Mouse (Mus musculus) heart, postnatal 0 days (tissue): Measurements from ENCODE around the gene Tmem174. TPM values are rescaled to one million over a fixed set of nuclear protein-coding genes. Genes with fewer than 3 reads are reported as not detected.

Experiments
- ATAC-seq: fragments of 200-750 bp; cut with Nextera tagmentation; 2 replicates; pipeline ENCODE4 v1.8.0; 2017; ENCODE audit warnings: low read depth, moderate number of reproducible peaks, moderate library complexity; ENCODE audit not compliant: insufficient read depth
- DNase-seq: peaks from one replicate; pipeline ENCODE4 v3.0.0-alpha.2; 2016; ENCODE audit warnings: low spot score
- H3K27ac ChIP-seq: fragments of 300-500 bp; sonication (generic); 2 replicates; pipeline ENCODE4 v1.5.1; 2014; ENCODE audit warnings: low read depth, mild to moderate bottlenecking
- H3K27me3 ChIP-seq: fragments of 300-500 bp; sonication (generic); 2 replicates; pipeline ENCODE4 v1.6.1; 2014; ENCODE audit warnings: low read length, mixed read lengths; ENCODE audit not compliant: control insufficient read depth, insufficient read depth
- H3K36me3 ChIP-seq: fragments of 300-500 bp; sonication (generic); replicated peaks from 2 replicates; pipeline ENCODE4 v1.6.1; 2014; ENCODE audit warnings: low read length, mixed read lengths; ENCODE audit not compliant: control insufficient read depth, insufficient read depth
- H3K4me1 ChIP-seq: fragments of 300-500 bp; sonication (generic); 2 replicates; pipeline ENCODE4 v1.6.1; 2014; ENCODE audit warnings: antibody characterized with exemption; ENCODE audit not compliant: control insufficient read depth, insufficient read depth
- H3K4me2 ChIP-seq: fragments of 300-500 bp; sonication (generic); 2 replicates; pipeline ENCODE4 v1.6.1; 2014; ENCODE audit warnings: low read depth, mild to moderate bottlenecking, low read length, moderate library complexity
- H3K4me3 ChIP-seq: fragments of 300-500 bp; sonication (generic); 2 replicates; pipeline ENCODE4 v1.5.1; 2014; ENCODE audit warnings: low read depth, low read length
- H3K9ac ChIP-seq: fragments of 300-500 bp; sonication (generic); replicated peaks from 2 replicates; pipeline ENCODE4 v1.6.1; 2014; ENCODE audit warnings: low read depth, low read length, mixed read lengths
- H3K9me3 ChIP-seq: fragments of 300-500 bp; sonication (generic); replicated peaks from 2 replicates; pipeline ENCODE4 v1.6.1; 2016; ENCODE audit warnings: low read length; ENCODE audit not compliant: control insufficient read depth
- CTCF ChIP-seq: IDR thresholded peaks from 2 replicates; pipeline ENCODE4 v1.5.1; 2016; ENCODE audit warnings: antibody characterized with exemption, control low read depth, low read depth
- EP300 ChIP-seq: IDR thresholded peaks from 2 replicates; pipeline ENCODE4 v1.6.1; 2016; ENCODE audit warnings: antibody characterized with exemption, low read depth
- WGBS: fragments of 180-500 bp; shearing (Covaris S2); extraction: QIAGEN DNeasy Blood & Tissue Kit; methylation state at CpG from one replicate; pipeline ENCODE4 v1.1.7; 2014; 5-methylcytosine and 5-hydroxymethylcytosine counted together
- polyA plus RNA-seq: library from polyadenylated mRNA; unstranded; fragments of >200 nt; fragmentation: Nextera tagmentation; extraction: Ambion mirVana; gene quantifications from 2 replicates; pipeline ENCODE4 v1.2.1, GENCODE M21; 2015
- total RNA-seq: library from RNA; depleted of rRNA; stranded (reverse); fragments of >200 nt; gene quantifications from 2 replicates; pipeline ENCODE4 v1.2.3, GENCODE M21; 2014; ENCODE audit warnings: low replicate concordance

Tmem174 gene
- total and polyA plus RNA-seq, 2 experiments from 2014 or later, result not detected

GRCm38 (mm10) chr13:98603799-98604198, 33.4 kb downstream of the Tmem174 start:
- Histone ChIP-seq H3K36me3 (no peaks in the 10 kb centered on the region), H3K9me3 (0 out of 2 replicates have a peak, but pooled peaks cover 4% of the 10 kb centered on the region), H3K4me3 (no peak overlapping the region), H3K4me2 (no peak overlapping the region), H3K9ac (no peak overlapping the region), H3K27ac (no peak overlapping the region), H3K27me3 (no peaks in the 10 kb centered on the region), H3K4me1 (no peaks in the 10 kb centered on the region)
- ATAC-seq (no peak), DNase-seq (no peak)
- 90% methylated on average over 11 of the region's 11 CpGs for WGBS
- no peak for TF ChIP-seq EP300
- no peak for TF ChIP-seq CTCF

DNA sequence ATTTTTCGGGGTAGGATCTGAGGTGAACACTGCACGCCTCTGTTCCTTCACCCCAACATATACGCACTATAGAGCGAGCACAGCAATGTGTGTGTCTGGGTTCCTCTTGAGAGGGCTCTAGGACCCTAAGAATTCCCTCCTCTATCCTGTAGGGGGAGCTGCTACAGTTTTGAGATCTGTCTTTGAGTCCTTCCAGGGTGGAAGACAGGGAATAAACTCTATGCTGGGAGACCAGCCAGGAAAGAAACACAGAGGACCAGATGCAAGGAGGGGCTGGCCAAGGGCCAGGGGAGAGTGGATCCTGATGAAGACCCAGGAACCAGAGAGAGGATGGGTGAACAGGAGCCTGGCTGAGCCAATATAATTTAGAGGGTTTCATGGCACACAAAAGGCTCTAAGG, 40.5 kb downstream of the Tmem174 start:
- no peaks in the 10 kb centered on the region for H3K36me3 ChIP-seq
- WGBS, result 73% methylated on average over 4 of the region's 4 CpGs

DNA sequence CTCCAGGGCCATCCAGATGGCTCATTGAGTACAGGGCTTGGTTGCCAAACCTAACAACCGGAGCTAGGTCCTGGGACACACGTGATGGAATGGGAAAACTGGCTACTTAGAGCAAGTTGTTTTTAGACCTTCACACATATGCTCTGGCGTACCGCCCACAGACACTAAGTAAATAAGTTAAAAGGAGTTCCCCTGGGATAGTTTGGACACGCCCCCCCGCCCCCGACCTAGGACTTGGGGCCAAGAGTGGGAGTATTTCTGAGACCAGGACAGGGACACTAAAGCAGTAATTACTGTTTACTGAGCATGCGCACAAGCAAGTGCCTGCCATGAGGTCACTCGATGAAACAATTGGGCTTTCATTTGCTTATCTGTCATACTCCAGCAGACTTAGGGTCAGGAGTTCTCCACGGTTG, 42.5 kb downstream of the Tmem174 start:
- DNase-seq (no peak), ATAC-seq (peak; percentile 70)
- Histone ChIP-seq H3K36me3 (no peaks in the 10 kb centered on the region), H3K9me3 (no peaks in the 10 kb centered on the region), H3K9ac (no peak overlapping the region), H3K27me3 (peaks cover 12% of the 10 kb centered on the region), H3K4me3 (no peak overlapping the region), H3K4me2 (no peak overlapping the region), H3K4me1 (no peaks in the 10 kb centered on the region), H3K27ac (no peak overlapping the region)
- 73% methylated on average over 10 of the region's 10 CpGs for WGBS
- TF ChIP-seq CTCF, result no peak
- TF ChIP-seq EP300, result no peak

More for the DNA sequence above, 40.5 kb downstream of the Tmem174 start:
- DNase-seq, result peak; percentile 30
- Histone ChIP-seq H3K4me2 (no peak overlapping the region), H3K9ac (no peak overlapping the region), H3K4me1 (no peaks in the 10 kb centered on the region), H3K27ac (no peak overlapping the region), H3K27me3 (no peaks in the 10 kb centered on the region), H3K9me3 (no peaks in the 10 kb centered on the region), H3K4me3 (no peak overlapping the region)
- ATAC-seq, result 0 out of 2 replicates have a peak, but pooled peaks have one; percentile 50
- TF ChIP-seq EP300, result no peak
- peak; percentile 56 for TF ChIP-seq CTCF

GRCm38 (mm10) chr13:98593938-98594539, 43.2 kb downstream of the Tmem174 start:
- DNase-seq (no peak), ATAC-seq (no peak)
- Histone ChIP-seq H3K27me3 (peaks cover 18% of the 10 kb centered on the region), H3K4me2 (no peak overlapping the region), H3K4me1 (no peaks in the 10 kb centered on the region), H3K9me3 (no peaks in the 10 kb centered on the region), H3K4me3 (no peak overlapping the region), H3K27ac (no peak overlapping the region), H3K36me3 (no peaks in the 10 kb centered on the region), H3K9ac (no peak overlapping the region)
- WGBS, result 85% methylated on average over 11 of the region's 11 CpGs
- TF ChIP-seq EP300, result no peak
- TF ChIP-seq CTCF, result no peak

GRCm38 (mm10) chr13:98591406-98591805, 45.8 kb downstream of the Tmem174 start:
- Histone ChIP-seq H3K4me1 (no peaks in the 10 kb centered on the region), H3K36me3 (no peaks in the 10 kb centered on the region), H3K9me3 (no peaks in the 10 kb centered on the region), H3K9ac (no peak overlapping the region), H3K27ac (no peak overlapping the region), H3K4me3 (no peak overlapping the region), H3K4me2 (no peak overlapping the region), H3K27me3 (peaks cover 40% of the 10 kb centered on the region)
- WGBS, result 71% methylated on average over 6 of the region's 6 CpGs
- no peak for TF ChIP-seq EP300
- no peak for TF ChIP-seq CTCF
- DNase-seq (no peak), ATAC-seq (no peak)
